In genomic region chr10:128804271-128805091, GRCm38 (mm10) we compare ENCODE assay signal across 8 mouse cellular contexts. TPM values are rescaled to one million over a fixed set of nuclear protein-coding genes. Genes with fewer than 3 reads are reported as not detected.
DNase-seq lines count a peak whose midpoint lies in the region; ATAC-seq and TF ChIP-seq lines count a peak whose summit lies in the region.

TSS of gene Tmem198b (minus strand) at chr10:128804370.

- H3K4me3 ChIP-seq in embryonic facial prominence, embryonic 10.5 days = peak within 1 kb of the TSS; percentile 72
- H3K4me3 ChIP-seq in heart, adult 2 months = peak within 1 kb of the TSS; percentile 82
- peak within 1 kb of the TSS; percentile 86 for H3K4me3 ChIP-seq in kidney, adult 2 months (ENCODE audit: insufficient read depth, low read depth, low read length)
- H3K4me3 ChIP-seq in limb, embryonic 12.5 days (replicated peaks) = peak within 1 kb of the TSS; percentile 77
- peak within 1 kb of the TSS; percentile 76 for H3K4me3 ChIP-seq in midbrain, embryonic 14.5 days (replicated peaks; ENCODE audit: low read depth, low read length)

- H3K4me1 ChIP-seq in embryonic facial prominence, embryonic 10.5 days = peaks cover 57% of the 10 kb centered on the region
- H3K4me1 ChIP-seq in heart, adult 2 months (ENCODE audit: control insufficient read depth, insufficient read depth, low read length) = peaks cover 15% of the 10 kb centered on the region
- H3K4me1 ChIP-seq in kidney, adult 2 months (ENCODE audit: control insufficient read depth, insufficient read depth, low read length) = peaks cover 12% of the 10 kb centered on the region; the same call in 1 of the 2 replicates
- H3K4me1 ChIP-seq in limb, embryonic 12.5 days (replicated peaks) = peaks cover 49% of the 10 kb centered on the region
- peaks cover 42% of the 10 kb centered on the region for H3K4me1 ChIP-seq in midbrain, embryonic 14.5 days (ENCODE audit: control insufficient read depth, insufficient read depth, low read length)

- TF ChIP-seq CTCF in heart, adult 2 months (IDR thresholded peaks at IDR 0.05) = no peak
- TF ChIP-seq CTCF in kidney, adult 2 months (conservative IDR thresholded peaks at IDR 0.05; ENCODE audit: insufficient read depth, insufficient read length, low read depth, low read length) = no peak

- H3K36me3 ChIP-seq in embryonic facial prominence, embryonic 10.5 days (replicated peaks) = peaks cover 59% of the 10 kb centered on the region
- H3K36me3 ChIP-seq in heart, adult 2 months (ENCODE audit: control insufficient read depth, insufficient read depth, low read length) = peaks cover 23% of the 10 kb centered on the region
- no peaks in the 10 kb centered on the region for H3K36me3 ChIP-seq in kidney, adult 2 months (ENCODE audit: control insufficient read depth, insufficient read depth, low read length)
- H3K36me3 ChIP-seq in limb, embryonic 12.5 days = peaks cover 57% of the 10 kb centered on the region
- H3K36me3 ChIP-seq in midbrain, embryonic 14.5 days (ENCODE audit: control insufficient read depth, insufficient read depth, low read length) = peaks cover 39% of the 10 kb centered on the region

- H3K27ac ChIP-seq in embryonic facial prominence, embryonic 10.5 days (replicated peaks) = peak within 1 kb of the TSS; percentile 91
- H3K27ac ChIP-seq in heart, adult 2 months = peak within 1 kb of the TSS; percentile 91
- H3K27ac ChIP-seq in kidney, adult 2 months (ENCODE audit: insufficient read depth, low read depth, low read length) = peak within 1 kb of the TSS; percentile 88
- H3K27ac ChIP-seq in limb, embryonic 12.5 days = peak within 1 kb of the TSS; percentile 99
- peak within 1 kb of the TSS; percentile 92 for H3K27ac ChIP-seq in midbrain, embryonic 14.5 days (replicated peaks; ENCODE audit: low read depth, low read length)

- under 1% methylated on average over 28 of the region's 28 CpGs for WGBS in embryonic facial prominence, embryonic 10.5 days
- WGBS in heart, adult 2 months = under 1% methylated on average over 27 of the region's 28 CpGs
- WGBS in kidney, adult 2 months = under 1% methylated on average over 28 of the region's 28 CpGs
- WGBS in limb, embryonic 12.5 days = under 1% methylated on average over 27 of the region's 28 CpGs
- WGBS in midbrain, embryonic 14.5 days = under 1% methylated on average over 28 of the region's 28 CpGs

- H3K79me2 ChIP-seq in heart, adult 2 months (replicated peaks; ENCODE audit: control insufficient read depth, insufficient read depth, low read length) = peaks cover 5% of the 10 kb centered on the region

- H3K9ac ChIP-seq in heart, adult 2 months (ENCODE audit: low read depth, low read length) = peak within 1 kb of the TSS; percentile 88
- H3K9ac ChIP-seq in limb, embryonic 12.5 days (replicated peaks) = peak within 1 kb of the TSS; percentile 84
- H3K9ac ChIP-seq in midbrain, embryonic 14.5 days (replicated peaks; ENCODE audit: low read length) = peak within 1 kb of the TSS; percentile 77

- DNase-seq in urinary bladder, adult 18-20 months (ENCODE audit: low spot score in 2 of 2) = peak; percentile 41 to 53
- no peak for DNase-seq in urinary bladder, postnatal 10 days (ENCODE audit: low spot score)
- peak; percentile 87 for DNase-seq in embryonic facial prominence, embryonic 10.5 days (ENCODE audit: low spot score)
- DNase-seq in heart, adult 2 months = peak; percentile 78 to 80
- peak; percentile 66 for DNase-seq in kidney, adult 2 months
- peak; percentile 86 for DNase-seq in midbrain, embryonic 14.5 days
- DNase-seq in spleen, postnatal 10 days (ENCODE audit: low spot score in 2 of 2) = peak; percentile 58 to 67

- no peaks in the 10 kb centered on the region for H3K9me3 ChIP-seq in embryonic facial prominence, embryonic 10.5 days
- no peaks in the 10 kb centered on the region for H3K9me3 ChIP-seq in limb, embryonic 12.5 days
- H3K9me3 ChIP-seq in midbrain, embryonic 14.5 days (ENCODE audit: control insufficient read depth, low read length) = no peaks in the 10 kb centered on the region

- TF ChIP-seq POLR2A in heart, adult 2 months (IDR thresholded peaks at IDR 0.05; ENCODE audit: insufficient read depth, low read depth, low read length) = peak; percentile 58
- TF ChIP-seq POLR2A in kidney, adult 2 months (IDR thresholded peaks at IDR 0.05; ENCODE audit: low read depth, low read length) = no peak

- TF ChIP-seq EP300 in heart, adult 2 months (IDR thresholded peaks at IDR 0.05; ENCODE audit: insufficient read depth, low read depth, low read length) = 0 out of 2 replicates have a peak, but pooled peaks have one; percentile 15

- H3K27me3 ChIP-seq in embryonic facial prominence, embryonic 10.5 days (replicated peaks; ENCODE audit: low read depth, poor library complexity, severe bottlenecking) = no peaks in the 10 kb centered on the region
- H3K27me3 ChIP-seq in heart, adult 2 months (ENCODE audit: control insufficient read depth, insufficient read depth, low read length) = no peaks in the 10 kb centered on the region
- H3K27me3 ChIP-seq in kidney, adult 2 months (replicated peaks; ENCODE audit: control insufficient read depth, insufficient read depth, low read length) = no peaks in the 10 kb centered on the region
- no peaks in the 10 kb centered on the region for H3K27me3 ChIP-seq in limb, embryonic 12.5 days
- H3K27me3 ChIP-seq in midbrain, embryonic 14.5 days (ENCODE audit: control insufficient read depth, insufficient read depth, low read length) = no peaks in the 10 kb centered on the region

- H3K4me2 ChIP-seq in limb, embryonic 12.5 days = peak within 1 kb of the TSS; percentile 87
- peak within 1 kb of the TSS; percentile 62 for H3K4me2 ChIP-seq in midbrain, embryonic 14.5 days (ENCODE audit: low read length)

- ATAC-seq in limb, embryonic 12.5 days (ENCODE audit: insufficient number of reproducible peaks, insufficient read depth, low FRiP score, low TSS enrichment, low read depth) = peak; percentile 33
- ATAC-seq in midbrain, embryonic 14.5 days (ENCODE audit: low FRiP score, low TSS enrichment) = peak; percentile 79

- intact Hi-C loops in heart, adult 2 months (cut with DNase I) = loop anchor here (1.0 to 10.0 kb wide), 3 partner anchors 32 to 260 kb away; partner anchors contain the start of genes Rpl41 and Zc3h10

RNA-seq across cellular contexts. Expression of gene Tmem198b, which starts in this region (rescaled TPM):
- 16.9 and 17.9 TPM in 2 replicates for polyA plus RNA-seq in embryonic facial prominence, embryonic 10.5 days (2016; fragmentation: Nextera tagmentation; extraction: Ambion mirVana)
- 1 to 10 TPM; 4.7 to 5.4 TPM for total RNA-seq in heart, adult 2 months (2021)
- polyA plus RNA-seq in heart, adult 2 months (2012; rRNA removed) = 11.2 and 11.9 TPM in 2 replicates
- polyA plus RNA-seq in kidney, adult 2 months (2012; rRNA removed) = 10.0 and 11.8 TPM in 2 replicates
- 22.6 and 23.4 TPM in 2 replicates for polyA plus RNA-seq in limb, embryonic 12.5 days (2016; fragmentation: Nextera tagmentation; extraction: Ambion mirVana)
- 11.7 and 13.1 TPM in 2 replicates for polyA plus RNA-seq in midbrain, embryonic 14.5 days (2014; fragmentation: Nextera tagmentation; extraction: Ambion mirVana)
